Mouse (Mus musculus): ENCODE results near the gene Vezt. TPM values are rescaled to one million over a fixed set of nuclear protein-coding genes. Genes with fewer than 3 reads are reported as not detected.

Vezt gene
- polyA plus RNA-seq, 1 experiment = 25.7 TPM

GRCm38 (mm10) chr10:93909811-93910446 is 125.7 kb downstream of the Vezt start:
- TF ChIP-seq POLR2A (IDR thresholded peaks at IDR 0.05; ENCODE audit: borderline replicate concordance, insufficient read depth, low read length) (no peak), CTCF (IDR thresholded peaks at IDR 0.05; ENCODE audit: borderline replicate concordance, insufficient read depth, low read depth, low read length) (no peak)
- no peak overlapping the region for H3K27ac ChIP-seq (ENCODE audit: insufficient read depth, low read length)
- DNase-seq = no peak
- H3K4me1 ChIP-seq (ENCODE audit: control insufficient read depth, insufficient read depth, low read length) = no peaks in the 10 kb centered on the region
- no peak overlapping the region for H3K4me3 ChIP-seq (replicated peaks; ENCODE audit: insufficient read depth, low read depth, low read length)
- H3K27me3 ChIP-seq (ENCODE audit: control insufficient read depth, insufficient read depth, low read length) = no peaks in the 10 kb centered on the region
- 80% methylated on average over 5 of the region's 5 CpGs for WGBS

- Histone ChIP-seq H3K27me3 (ENCODE audit: control insufficient read depth, insufficient read depth, low read length) (no peaks in the 10 kb centered on the region), H3K4me3 (replicated peaks; ENCODE audit: insufficient read depth, low read depth, low read length) (no peak overlapping the region), H3K27ac (ENCODE audit: insufficient read depth, low read length) (no peak overlapping the region), H3K4me1 (ENCODE audit: control insufficient read depth, insufficient read depth, low read length) (no peaks in the 10 kb centered on the region)
- TF ChIP-seq CTCF (IDR thresholded peaks at IDR 0.05; ENCODE audit: borderline replicate concordance, insufficient read depth, low read depth, low read length) (no peak), POLR2A (IDR thresholded peaks at IDR 0.05; ENCODE audit: borderline replicate concordance, insufficient read depth, low read length) (no peak)
- WGBS = 100% methylated on average over 1 of the region's 1 CpGs
- no peak for DNase-seq
These were observed 126.6 kb downstream of the Vezt start for GRCm38 (mm10) chr10:93909015-93909414.

GRCm38 (mm10) chr10:93908540-93908939 is 127.1 kb downstream of the Vezt start:
- Histone ChIP-seq H3K4me3 (replicated peaks; ENCODE audit: insufficient read depth, low read depth, low read length) (no peak overlapping the region), H3K27me3 (ENCODE audit: control insufficient read depth, insufficient read depth, low read length) (no peaks in the 10 kb centered on the region), H3K4me1 (ENCODE audit: control insufficient read depth, insufficient read depth, low read length) (no peaks in the 10 kb centered on the region), H3K27ac (ENCODE audit: insufficient read depth, low read length) (no peak overlapping the region)
- 96% methylated on average over 7 of the region's 7 CpGs for WGBS
- no peak for DNase-seq
- TF ChIP-seq CTCF (IDR thresholded peaks at IDR 0.05; ENCODE audit: borderline replicate concordance, insufficient read depth, low read depth, low read length) (no peak), POLR2A (IDR thresholded peaks at IDR 0.05; ENCODE audit: borderline replicate concordance, insufficient read depth, low read length) (no peak)

- Histone ChIP-seq H3K27me3 (ENCODE audit: control insufficient read depth, insufficient read depth, low read length) (no peaks in the 10 kb centered on the region), H3K4me1 (ENCODE audit: control insufficient read depth, insufficient read depth, low read length) (no peaks in the 10 kb centered on the region), H3K27ac (ENCODE audit: insufficient read depth, low read length) (no peak overlapping the region), H3K4me3 (replicated peaks; ENCODE audit: insufficient read depth, low read depth, low read length) (no peak overlapping the region)
- TF ChIP-seq CTCF (IDR thresholded peaks at IDR 0.05; ENCODE audit: borderline replicate concordance, insufficient read depth, low read depth, low read length) (no peak), POLR2A (IDR thresholded peaks at IDR 0.05; ENCODE audit: borderline replicate concordance, insufficient read depth, low read length) (no peak)
- DNase-seq = no peak
- WGBS = 70% methylated on average over 10 of the region's 10 CpGs
These were observed 128.2 kb downstream of the Vezt start for GRCm38 (mm10) chr10:93907376-93907775.

- DNase-seq = no peak
- 91% methylated on average over 11 of the region's 11 CpGs for whole genome bisulfite sequencing
- H3K27ac ChIP-seq (ENCODE audit: insufficient read depth, low read length) = no peak overlapping the region
- no peaks in the 10 kb centered on the region for H3K4me1 ChIP-seq (ENCODE audit: control insufficient read depth, insufficient read depth, low read length)
- no peak overlapping the region for H3K4me3 ChIP-seq (replicated peaks; ENCODE audit: insufficient read depth, low read depth, low read length)
- TF ChIP-seq CTCF (IDR thresholded peaks at IDR 0.05; ENCODE audit: borderline replicate concordance, insufficient read depth, low read depth, low read length) = no peak
- TF ChIP-seq POLR2A (IDR thresholded peaks at IDR 0.05; ENCODE audit: borderline replicate concordance, insufficient read depth, low read length) = no peak
- H3K27me3 ChIP-seq (ENCODE audit: control insufficient read depth, insufficient read depth, low read length) = no peaks in the 10 kb centered on the region
These were observed 135.7 kb downstream of the Vezt start for GRCm38 (mm10) chr10:93899907-93900306.

- DNase-seq = no peak
- no peaks in the 10 kb centered on the region for H3K27me3 ChIP-seq (ENCODE audit: control insufficient read depth, insufficient read depth, low read length)
- TF ChIP-seq CTCF (IDR thresholded peaks at IDR 0.05; ENCODE audit: borderline replicate concordance, insufficient read depth, low read depth, low read length) (no peak), POLR2A (IDR thresholded peaks at IDR 0.05; ENCODE audit: borderline replicate concordance, insufficient read depth, low read length) (no peak)
- no peak overlapping the region for H3K4me3 ChIP-seq (replicated peaks; ENCODE audit: insufficient read depth, low read depth, low read length)
- no peaks in the 10 kb centered on the region for H3K4me1 ChIP-seq (ENCODE audit: control insufficient read depth, insufficient read depth, low read length)
- H3K27ac ChIP-seq (ENCODE audit: insufficient read depth, low read length) = no peak overlapping the region
- WGBS = 39% methylated on average over 2 of the region's 2 CpGs
These were observed 136.3 kb downstream of the Vezt start for GRCm38 (mm10) chr10:93899303-93899702.

- Histone ChIP-seq H3K4me1 (ENCODE audit: control insufficient read depth, insufficient read depth, low read length) (no peaks in the 10 kb centered on the region), H3K4me3 (replicated peaks; ENCODE audit: insufficient read depth, low read depth, low read length) (no peak within 1 kb of the TSS), H3K27ac (ENCODE audit: insufficient read depth, low read length) (no peak within 1 kb of the TSS), H3K27me3 (ENCODE audit: control insufficient read depth, insufficient read depth, low read length) (no peaks in the 10 kb centered on the region)
- WGBS = 47% methylated on average over 7 of the region's 7 CpGs
- TF ChIP-seq POLR2A (IDR thresholded peaks at IDR 0.05; ENCODE audit: borderline replicate concordance, insufficient read depth, low read length) (no peak), CTCF (IDR thresholded peaks at IDR 0.05; ENCODE audit: borderline replicate concordance, insufficient read depth, low read depth, low read length) (no peak)
- no peak for DNase-seq
These were observed 138.5 kb downstream of the Vezt start, which contains the start of gene Metap2 for GRCm38 (mm10) chr10:93897043-93897646. Gene Metap2 (minus strand): TSS chr10:93897093.

GRCm38 (mm10) chr10:93892551-93892950 is 143.1 kb downstream of the Vezt start:
- no peak for DNase-seq
- Histone ChIP-seq H3K4me3 (replicated peaks; ENCODE audit: insufficient read depth, low read depth, low read length) (no peak overlapping the region), H3K27ac (ENCODE audit: insufficient read depth, low read length) (no peak overlapping the region), H3K27me3 (ENCODE audit: control insufficient read depth, insufficient read depth, low read length) (no peaks in the 10 kb centered on the region), H3K4me1 (ENCODE audit: control insufficient read depth, insufficient read depth, low read length) (no peaks in the 10 kb centered on the region)
- 90% methylated on average over 4 of the region's 4 CpGs for WGBS
- TF ChIP-seq POLR2A (IDR thresholded peaks at IDR 0.05; ENCODE audit: borderline replicate concordance, insufficient read depth, low read length) (no peak), CTCF (IDR thresholded peaks at IDR 0.05; ENCODE audit: borderline replicate concordance, insufficient read depth, low read depth, low read length) (no peak)
